Mouse (Mus musculus) cortical plate, adult 2 months (tissue): ENCODE measurements at regions not wholly inside any gene's neighbourhood (a gene's known extent, or its start where the extent isn't known, plus 50 kb on each side); places are given as distances from the start of the nearest gene placed in this dataset.

Experiments used
- CTCF ChIP-seq: fragments of 200-500 bp; IDR thresholded peaks from 2 replicates; pipeline ENCODE4 v1.5.1; 2011; ENCODE audit warnings: mild to moderate bottlenecking, control low read depth, low read length; ENCODE audit not compliant: insufficient read depth; ENCODE audit errors: extremely low read depth
- POLR2A ChIP-seq: fragments of 200-500 bp; IDR thresholded peaks from 2 replicates; pipeline ENCODE4 v1.6.1; 2011; ENCODE audit warnings: mild to moderate bottlenecking, low read length, control low read depth; ENCODE audit not compliant: insufficient read depth; ENCODE audit errors: extremely low read depth

GRCm38 (mm10) chr10:17001320-17001719 lies 721.7 kb upstream of the Cited2 start:
- TF ChIP-seq CTCF (no peak), POLR2A (no peak)
